Mouse (Mus musculus) brain, adult 2 months (tissue): ENCODE measurements at regions not wholly inside any gene's neighbourhood (a gene's known extent, or its start where the extent isn't known, plus 50 kb on each side); places are given as distances from the start of the nearest gene placed in this dataset.

Source experiments
- DNase-seq: peaks from one replicate; pipeline ENCODE4 v3.0.0; 2011; ENCODE audit warnings: low read depth, low spot score

- DNase-seq = no peak
Observed at GRCm38 (mm10) chrX:166980504-166980903, 228.6 kb downstream of the Tmsb4x start.

- no peak for DNase-seq
Observed at GRCm38 (mm10) chrX:166977029-166977428, 232.1 kb downstream of the Tmsb4x start.

GRCm38 (mm10) chrX:166971721-166972120 is 237.4 kb downstream of the Tmsb4x start:
- peak; percentile 20 for DNase-seq

GRCm38 (mm10) chrX:166964656-166965582 is 244.2 kb downstream of the Tmsb4x start:
- peak; percentile 29 for DNase-seq

GRCm38 (mm10) chrX:166952528-166953189 is 256.5 kb downstream of the Tmsb4x start:
- DNase-seq = peak; percentile 69

- peak; percentile 47 for DNase-seq
Observed at GRCm38 (mm10) chrX:166951011-166951410, 258.1 kb downstream of the Tmsb4x start.

GRCm38 (mm10) chrX:166945915-166946314 is 263.2 kb downstream of the Tmsb4x start:
- no peak for DNase-seq

GRCm38 (mm10) chrX:166945476-166945875 is 263.6 kb downstream of the Tmsb4x start:
- DNase-seq = no peak

- no peak for DNase-seq
Observed at GRCm38 (mm10) chrX:166933766-166934165, 275.3 kb downstream of the Tmsb4x start.

GRCm38 (mm10) chrX:166932472-166932871 is 276.6 kb downstream of the Tmsb4x start:
- no peak for DNase-seq

GRCm38 (mm10) chrX:166931048-166931447 is 278.1 kb downstream of the Tmsb4x start:
- no peak for DNase-seq

GRCm38 (mm10) chrX:166929716-166930420 is 279.2 kb downstream of the Tmsb4x start:
- no peak for DNase-seq

GRCm38 (mm10) chrX:166915356-166915953 is 293.7 kb downstream of the Tmsb4x start:
- DNase-seq = no peak

- DNase-seq = peak; percentile 54
Observed at GRCm38 (mm10) chrX:166906602-166907001, 302.5 kb downstream of the Tmsb4x start.

GRCm38 (mm10) chrX:166900761-166901160 is 308.4 kb downstream of the Tmsb4x start:
- DNase-seq = peak; percentile 53

- no peak for DNase-seq
Observed at GRCm38 (mm10) chrX:166895199-166895598, 309.7 kb upstream of the Egfl6 start.

- no peak for DNase-seq
Observed at GRCm38 (mm10) chrX:166886417-166886816, 300.9 kb upstream of the Egfl6 start.

- DNase-seq = peak; percentile 1
Observed at GRCm38 (mm10) chrX:166869515-166869914, 284.0 kb upstream of the Egfl6 start.

GRCm38 (mm10) chrX:166867692-166868091 is 282.2 kb upstream of the Egfl6 start:
- DNase-seq = no peak
